Mouse (Mus musculus): ENCODE measurements around the gene Glis3.

The Glis3 gene

GRCm38 (mm10) chr19:28531750-28532149 is 148.1 kb downstream of the Glis3 start:
- no peak for DNase-seq

- DNase-seq, result peak; percentile 61 to 63
Observed at GRCm38 (mm10) chr19:28530846-28531245, 149.0 kb downstream of the Glis3 start.

GRCm38 (mm10) chr19:28529006-28529405 is 150.9 kb downstream of the Glis3 start:
- no peak for DNase-seq

GRCm38 (mm10) chr19:28527446-28527845 is 152.4 kb downstream of the Glis3 start:
- DNase-seq, result no peak

GRCm38 (mm10) chr19:28525331-28525730 is 154.5 kb downstream of the Glis3 start:
- no peak for DNase-seq

- DNase-seq, result no peak
Observed at GRCm38 (mm10) chr19:28522289-28522688, 157.6 kb downstream of the Glis3 start.

- DNase-seq, result peak in 1 of 2 experiments; percentile 37
Observed at GRCm38 (mm10) chr19:28520761-28521181, 159.1 kb downstream of the Glis3 start.

- DNase-seq, result no peak
Observed at GRCm38 (mm10) chr19:28520128-28520745, 159.6 kb downstream of the Glis3 start.

- DNase-seq, result no peak
Observed at GRCm38 (mm10) chr19:28519296-28519695, 160.6 kb downstream of the Glis3 start.

GRCm38 (mm10) chr19:28518846-28519245 is 161.0 kb downstream of the Glis3 start:
- DNase-seq, result no peak

GRCm38 (mm10) chr19:28518266-28518665 is 161.6 kb downstream of the Glis3 start:
- DNase-seq, result no peak

- no peak for DNase-seq
Observed at GRCm38 (mm10) chr19:28517464-28518080, 162.3 kb downstream of the Glis3 start.

- DNase-seq, result no peak
Observed at GRCm38 (mm10) chr19:28516487-28516886, 163.4 kb downstream of the Glis3 start.

GRCm38 (mm10) chr19:28512475-28512874 is 167.4 kb downstream of the Glis3 start:
- peak in 1 of 2 experiments; percentile 22 for DNase-seq

- no peak for DNase-seq
Observed at GRCm38 (mm10) chr19:28511910-28512309, 168.0 kb downstream of the Glis3 start.

- DNase-seq, result no peak
Observed at GRCm38 (mm10) chr19:28505376-28505775, 174.5 kb downstream of the Glis3 start.

- no peak for DNase-seq
Observed at GRCm38 (mm10) chr19:28503011-28503410, 176.9 kb downstream of the Glis3 start.

- no peak for DNase-seq
Observed at GRCm38 (mm10) chr19:28500975-28501374, 178.9 kb downstream of the Glis3 start.

GRCm38 (mm10) chr19:28500505-28500904 is 179.4 kb downstream of the Glis3 start:
- DNase-seq, result no peak

- no peak for DNase-seq
Observed at GRCm38 (mm10) chr19:28499786-28500185, 180.1 kb downstream of the Glis3 start.

- DNase-seq, result no peak
Observed at GRCm38 (mm10) chr19:28495926-28496325, 184.0 kb downstream of the Glis3 start.

- DNase-seq, result no peak
Observed at GRCm38 (mm10) chr19:28493605-28494260, 186.1 kb downstream of the Glis3 start.

GRCm38 (mm10) chr19:28478055-28478454 is 201.8 kb downstream of the Glis3 start:
- no peak for DNase-seq

GRCm38 (mm10) chr19:28477326-28477863 is 202.5 kb downstream of the Glis3 start:
- no peak for DNase-seq

Data from kidney, postnatal 4 days (tissue).